Mouse (Mus musculus): ENCODE data around the gene Gm3839.

- TF ChIP-seq TAL1 (IDR thresholded peaks at IDR 0.05; ENCODE audit: low read length) (no peak), GATA1 (IDR thresholded peaks at IDR 0.05; ENCODE audit: low read length) (no peak)
These were observed 49.4 kb downstream of the Gm3839 start for GRCm38 (mm10) chr14:11307079-11307478.

All from erythroblast, embryonic 14.5 days (primary cell).